Mouse (Mus musculus) adrenal gland (tissue): ENCODE measurements around the gene Pcnp.
"Not testable (repeated sequence)": the region's sequence is repeated elsewhere in the genome, so short reads cannot be mapped to it uniquely, and the experiment has no call there.

Source experiments
- intact Hi-C: fragments of 180-260 bp; cut with DNase I; formaldehyde crosslinking; loops from one replicate; pipeline ENCODE4 v1.15.1; 2025
- microRNA-seq, 2 experiments: library from miRNA; unstranded; fragments of <30 nt; microRNA quantifications; one replicate each; pipeline ENCODE4; 2019

Pcnp gene

DNA sequence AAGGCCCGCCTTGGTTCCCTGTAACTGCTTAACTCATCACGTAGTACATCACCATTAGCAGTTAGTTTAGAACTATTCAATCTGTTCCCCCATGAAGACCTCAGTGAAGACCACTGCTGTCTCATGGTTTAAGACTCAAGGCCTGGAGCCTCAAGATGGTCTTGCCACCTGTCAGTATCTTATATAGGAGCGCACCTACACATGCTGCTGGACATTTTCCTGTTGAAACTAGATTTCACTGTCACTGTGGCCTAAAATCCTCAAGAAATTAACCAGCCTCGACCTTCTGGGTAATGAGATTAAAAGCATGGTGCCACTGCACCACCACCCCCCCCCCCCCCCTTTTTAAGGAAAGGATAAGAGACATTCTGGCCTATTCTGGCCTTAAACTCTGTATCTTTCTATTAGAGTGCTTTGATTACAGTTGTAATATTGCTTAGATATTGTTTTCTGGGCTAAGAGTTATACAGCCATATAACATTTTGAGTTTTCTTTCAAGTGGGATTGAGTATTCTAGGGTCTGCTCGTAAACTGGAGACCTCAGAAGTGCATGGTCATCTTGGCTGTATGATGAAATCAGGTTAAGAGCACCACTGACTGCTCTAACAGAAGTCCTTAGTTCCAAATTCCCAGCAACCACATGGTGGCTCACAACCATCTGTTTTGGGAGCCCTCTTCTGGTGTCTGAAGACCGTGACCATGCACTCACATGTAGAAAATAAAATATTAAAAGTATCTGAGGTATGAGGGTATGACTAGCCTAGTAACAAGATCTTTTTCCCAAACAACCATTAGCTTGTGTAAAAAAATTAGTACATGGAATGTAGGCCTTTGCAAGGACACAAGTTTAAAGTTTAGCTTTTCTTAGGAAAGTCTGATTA, 57.6 kb downstream of the Pcnp start:
- intact Hi-C loops: loop anchor here (5.0 kb wide), 1 partner anchor 55 kb away; the partner anchor contains the start of gene Pcnp

DNA sequence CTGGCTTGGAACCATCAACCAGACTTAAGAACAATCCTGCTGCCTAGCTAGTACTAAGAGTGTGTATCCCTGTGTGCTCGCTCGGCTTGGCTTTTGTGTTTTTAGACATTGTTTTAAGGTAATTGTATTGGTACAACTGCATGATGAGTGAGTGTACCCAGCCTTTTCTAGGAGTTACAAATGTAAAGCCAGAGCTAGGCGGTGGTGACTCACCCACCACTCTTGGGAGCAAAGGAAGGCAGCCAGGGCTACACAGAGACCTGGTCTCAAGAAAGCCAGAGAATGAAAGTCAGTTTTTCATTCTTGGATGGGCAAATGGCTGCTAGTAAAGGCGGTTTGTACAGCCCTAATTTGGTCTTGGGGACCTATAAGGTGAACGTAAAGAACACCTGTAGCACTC, 59.1 kb downstream of the Pcnp start:
- intact Hi-C loops: loop anchor here (5.0 kb wide), 1 partner anchor 57 kb away; the partner anchor contains the start of gene Pcnp

DNA sequence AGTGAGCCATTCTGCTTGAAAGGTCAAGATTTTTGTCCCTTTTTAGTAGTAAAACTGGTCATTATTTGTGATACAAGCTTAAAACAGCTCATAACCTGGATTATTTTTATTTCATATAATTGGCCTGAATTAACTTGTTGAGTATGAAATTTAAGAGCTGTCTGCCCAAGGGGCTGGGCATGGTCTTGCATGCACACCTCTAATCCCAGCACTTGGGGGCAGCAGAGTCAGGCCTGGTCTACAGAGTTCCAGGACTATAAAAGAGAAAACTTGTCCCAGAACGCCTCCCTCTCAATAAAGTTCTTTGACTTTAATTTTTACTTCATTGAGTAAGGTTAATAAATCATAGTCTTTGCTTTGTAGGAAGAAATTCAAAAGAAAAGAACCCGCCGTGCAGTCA, 60.4 kb downstream of the Pcnp start:
- intact Hi-C loops: no loop called here

DNA sequence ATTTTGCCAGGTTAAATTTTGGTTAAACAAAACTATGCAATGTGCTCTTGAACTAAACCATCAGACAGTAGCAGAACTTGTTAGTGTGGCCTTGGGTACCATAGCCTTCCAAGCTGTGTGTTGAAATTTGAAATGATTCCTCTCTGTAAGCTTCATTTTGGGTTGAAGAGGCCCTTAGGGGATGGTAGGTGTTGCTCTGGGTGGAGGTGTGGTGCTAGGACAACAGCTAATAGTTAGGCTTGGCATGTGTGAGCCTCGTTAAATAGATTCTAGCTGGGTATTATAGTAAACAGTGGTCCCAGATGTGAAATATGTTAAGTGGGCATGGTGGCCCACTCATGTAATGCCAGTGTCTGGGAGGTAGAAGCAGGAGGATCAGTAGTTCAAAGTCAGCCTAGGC, 62.3 kb downstream of the Pcnp start:
- intact Hi-C loops: no loop called here

DNA sequence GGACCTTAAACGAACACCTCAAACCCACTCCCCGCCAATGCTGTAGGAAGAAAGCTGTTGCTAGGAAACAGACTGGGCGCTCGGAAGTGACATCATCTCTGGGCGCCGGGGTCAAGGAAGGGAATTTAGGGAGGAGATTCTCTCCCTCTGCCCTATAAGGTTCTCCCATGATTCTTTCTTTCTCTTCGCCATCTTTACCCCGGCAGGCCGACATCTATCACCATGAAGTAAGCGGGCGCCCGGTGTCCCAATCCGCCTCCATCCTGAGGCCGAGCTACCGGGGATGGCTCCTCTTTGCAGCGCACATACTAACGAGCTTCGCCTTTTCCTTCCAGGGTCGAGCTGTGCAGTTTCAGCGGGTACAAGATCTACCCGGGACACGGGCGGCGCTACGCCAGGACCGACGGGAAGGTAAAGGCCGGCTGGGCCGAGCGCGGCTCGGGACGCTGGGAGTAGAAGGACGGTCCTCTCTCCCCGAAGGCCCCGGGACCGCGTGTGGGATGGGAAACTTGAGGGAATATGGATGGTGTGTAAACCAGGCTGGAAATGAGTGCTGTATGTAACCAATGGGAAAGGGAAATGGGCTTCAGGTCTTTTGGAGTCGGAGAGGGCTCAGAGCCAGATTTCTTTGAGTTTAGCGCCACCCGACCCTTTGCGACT, 63.2 kb downstream of the Pcnp start, which contains the start of gene Rpl24:
Gene Rpl24 (plus strand): TSS at position 64 of the 660 bp plus-strand sequence.
- intact Hi-C loops: no loop called here

DNA sequence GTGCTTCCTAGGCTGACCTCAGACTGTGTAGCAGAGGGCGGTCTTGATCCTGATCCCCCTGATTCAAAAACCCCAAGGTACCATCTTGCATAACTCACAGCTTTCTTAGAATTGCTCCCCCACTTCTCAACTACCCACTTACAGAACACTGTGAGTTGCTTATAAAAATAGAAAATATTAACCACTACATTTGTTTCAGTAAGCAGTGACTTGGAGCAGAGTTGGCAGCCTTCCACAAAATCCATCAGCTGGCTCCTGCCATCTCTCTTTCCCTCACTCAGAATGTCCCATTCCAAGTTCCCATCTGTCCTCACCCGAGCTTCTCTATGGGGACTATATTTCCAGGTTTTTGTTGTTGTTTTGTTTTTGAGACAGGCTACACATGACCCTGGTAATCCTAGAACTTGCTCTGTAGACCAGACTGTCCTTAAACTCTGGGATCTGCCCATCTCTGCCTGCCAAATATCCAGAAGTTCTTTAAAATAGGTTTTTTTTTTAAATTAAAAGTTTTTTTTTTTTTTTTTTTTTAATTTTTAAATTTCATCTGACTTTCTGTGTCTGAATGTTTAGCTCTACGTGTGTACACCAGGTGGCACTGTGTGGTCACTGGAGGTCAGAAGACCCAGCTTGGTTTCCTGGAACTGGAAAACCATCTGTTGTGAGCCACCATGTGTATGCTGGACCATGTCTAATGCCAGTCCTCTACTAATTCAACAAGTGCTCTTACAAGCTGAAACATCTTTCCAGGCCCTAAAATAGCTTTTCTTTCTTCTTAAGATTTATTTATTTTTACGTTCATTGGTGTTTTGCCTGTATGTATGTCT, 65.2 kb downstream of the Pcnp start:
- intact Hi-C loops: loop anchor here (1.0 kb wide), 1 partner anchor 100 kb away; no protein-coding TSS in a partner anchor

DNA sequence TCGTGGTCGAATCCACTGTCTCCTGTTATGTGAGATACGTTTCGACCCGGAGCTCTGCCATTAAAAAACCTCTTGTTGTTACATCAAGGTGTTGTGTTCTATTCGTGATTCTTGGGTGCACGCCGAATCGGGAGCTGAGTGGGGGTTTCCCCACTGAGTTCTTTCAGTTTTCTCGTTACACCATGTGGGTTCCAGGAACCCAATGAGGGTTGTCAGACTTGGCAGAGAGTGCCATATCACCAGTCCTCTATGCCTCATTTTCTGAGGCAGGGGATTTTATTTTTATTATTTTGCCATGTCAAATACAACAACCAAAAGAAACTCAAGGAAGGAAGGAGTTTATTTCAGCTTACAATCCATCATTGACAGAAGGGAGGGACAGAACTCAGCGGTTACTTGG, 66.5 kb downstream of the Pcnp start:
- intact Hi-C loops: not testable (repeated sequence)

Small RNAs within 50 kb of the gene (microRNA-seq; reads per million reads assigned to microRNA genes)
- gene Gm24047: 0 reads per million in 2 experiments
